Mouse (Mus musculus) liver, embryonic 11.5 days (tissue): ENCODE measurements around the gene Bco2. TPM values are rescaled to one million over a fixed set of nuclear protein-coding genes. Genes with fewer than 3 reads are reported as not detected.
A peak's percentile ranks its signal among the peaks of the same experiment; 100 is the strongest.

Experiments used
- ATAC-seq: fragments of 200-750 bp; cut with Nextera tagmentation; replicated peaks from 2 replicates; pipeline ENCODE4 v1.8.0; 2017; ENCODE audit warnings: moderate number of reproducible peaks, mild to moderate bottlenecking, moderate TSS enrichment, moderate library complexity; ENCODE audit not compliant: low FRiP score
- DNase-seq: peaks from one replicate; pipeline ENCODE4 v3.0.0-alpha.2; 2017; ENCODE audit warnings: low spot score
- H3K27ac ChIP-seq: fragments of 300-500 bp; sonication (generic); 2 replicates; pipeline ENCODE4 v1.5.1; 2014; ENCODE audit warnings: mild to moderate bottlenecking, low read depth, low read length, control low read depth
- H3K27me3 ChIP-seq: fragments of 300-500 bp; sonication (generic); replicated peaks from 2 replicates; pipeline ENCODE4 v1.6.1; 2014; ENCODE audit warnings: low read length, mixed read lengths; ENCODE audit not compliant: control insufficient read depth, insufficient read depth
- H3K36me3 ChIP-seq: fragments of 300-500 bp; sonication (generic); 2 replicates; pipeline ENCODE4 v1.6.1; 2014; ENCODE audit warnings: mild to moderate bottlenecking, low read length, moderate library complexity, mixed read lengths; ENCODE audit not compliant: control insufficient read depth, insufficient read depth
- H3K4me1 ChIP-seq: fragments of 300-500 bp; sonication (generic); replicated peaks from 2 replicates; pipeline ENCODE4 v1.6.1; 2014; ENCODE audit warnings: low read length, mixed read lengths; ENCODE audit not compliant: control insufficient read depth, insufficient read depth
- H3K4me2 ChIP-seq: fragments of 300-500 bp; sonication (generic); 2 replicates; pipeline ENCODE4 v1.6.1; 2014; ENCODE audit warnings: mild to moderate bottlenecking, control low read depth, moderate library complexity
- H3K4me3 ChIP-seq: fragments of 300-500 bp; sonication (generic); 2 replicates; pipeline ENCODE4 v1.5.1; 2014; ENCODE audit warnings: low read depth, low read length, control low read depth
- H3K9ac ChIP-seq: fragments of 300-500 bp; sonication (generic); 2 replicates; pipeline ENCODE4 v1.6.1; 2014; ENCODE audit warnings: low read depth, low read length, control low read depth
- H3K9me3 ChIP-seq: fragments of 300-500 bp; sonication (generic); 2 replicates; pipeline ENCODE4 v1.6.1; 2016; ENCODE audit warnings: low read length, inconsistent platforms, mixed read lengths; ENCODE audit not compliant: control insufficient read depth
- WGBS: fragments of 180-500 bp; shearing (Covaris S2); extraction: QIAGEN DNeasy Blood & Tissue Kit; methylation state at CpG from one replicate; pipeline ENCODE4 v1.1.7; 2014; 5-methylcytosine and 5-hydroxymethylcytosine counted together
- polyA plus RNA-seq: library from polyadenylated mRNA; unstranded; fragments of >200 nt; fragmentation: Nextera tagmentation; extraction: Ambion mirVana; gene quantifications from 2 replicates; pipeline ENCODE4 v1.2.1, GENCODE M21; 2014

Gene Bco2
- polyA plus RNA-seq, 1 experiment from 2014 or later: 0.27 TPM

- no peaks in the 10 kb centered on the region for H3K27me3 ChIP-seq
- H3K36me3 ChIP-seq: no peaks in the 10 kb centered on the region
- ATAC-seq (no peak), DNase-seq (no peak)
- H3K9ac ChIP-seq: no peak overlapping the region
- no peak overlapping the region for H3K27ac ChIP-seq
- WGBS: 80% methylated on average over 4 of the region's 4 CpGs
- H3K4me2 ChIP-seq: no peak overlapping the region
- no peaks in the 10 kb centered on the region for H3K9me3 ChIP-seq
- H3K4me1 ChIP-seq: no peaks in the 10 kb centered on the region
- H3K4me3 ChIP-seq: no peak overlapping the region
Observed at GRCm38 (mm10) chr9:50548936-50549335, 6.0 kb downstream of the Bco2 start.

GRCm38 (mm10) chr9:50547859-50548478 is 7.0 kb downstream of the Bco2 start:
- 42% methylated on average over 5 of the region's 5 CpGs for WGBS
- no peak for ATAC-seq
- Histone ChIP-seq H3K4me2 (no peak overlapping the region), H3K27ac (no peak overlapping the region), H3K4me3 (no peak overlapping the region), H3K36me3 (no peaks in the 10 kb centered on the region), H3K9me3 (no peaks in the 10 kb centered on the region), H3K4me1 (no peaks in the 10 kb centered on the region), H3K27me3 (no peaks in the 10 kb centered on the region), H3K9ac (no peak overlapping the region)
- DNase-seq: no peak

- H3K27me3 ChIP-seq: no peaks in the 10 kb centered on the region
- no peaks in the 10 kb centered on the region for H3K9me3 ChIP-seq
- H3K36me3 ChIP-seq: no peaks in the 10 kb centered on the region
- H3K4me2 ChIP-seq: no peak overlapping the region
- no peak for DNase-seq
- no peaks in the 10 kb centered on the region for H3K4me1 ChIP-seq
- ATAC-seq: no peak
- 74% methylated on average over 9 of the region's 9 CpGs for WGBS
- H3K4me3 ChIP-seq: no peak overlapping the region
- no peak overlapping the region for H3K9ac ChIP-seq
- H3K27ac ChIP-seq: no peak overlapping the region
Observed at GRCm38 (mm10) chr9:50542401-50542800, 12.6 kb downstream of the Bco2 start.

DNA sequence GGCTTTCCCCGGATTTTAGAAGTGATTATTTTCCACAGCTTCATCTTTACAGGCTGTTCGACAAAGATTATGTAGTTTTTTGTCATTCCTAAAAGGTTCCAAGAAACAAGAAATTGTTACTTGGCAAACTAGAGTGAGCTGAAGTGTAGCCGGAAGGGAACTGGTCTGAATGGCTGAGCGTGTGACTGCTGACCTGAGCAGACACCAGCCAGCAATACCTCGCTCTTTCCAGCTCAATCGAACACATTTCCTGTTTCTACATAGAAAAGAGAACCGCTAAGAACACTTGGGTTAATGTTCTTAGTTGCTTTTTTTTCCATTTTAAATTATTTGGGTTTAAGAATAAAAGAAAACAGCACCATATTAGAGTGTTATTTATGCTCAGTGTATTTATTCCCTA is 14.8 kb downstream of the Bco2 start:
- no peak overlapping the region for H3K4me2 ChIP-seq
- ATAC-seq (no peak), DNase-seq (no peak)
- H3K27ac ChIP-seq: no peak overlapping the region
- no peaks in the 10 kb centered on the region for H3K4me1 ChIP-seq
- H3K4me3 ChIP-seq: no peak overlapping the region
- no peaks in the 10 kb centered on the region for H3K36me3 ChIP-seq
- H3K9me3 ChIP-seq: no peaks in the 10 kb centered on the region
- H3K27me3 ChIP-seq: no peaks in the 10 kb centered on the region
- H3K9ac ChIP-seq: no peak overlapping the region
- 50% methylated on average over 7 of the region's 7 CpGs for WGBS

DNA sequence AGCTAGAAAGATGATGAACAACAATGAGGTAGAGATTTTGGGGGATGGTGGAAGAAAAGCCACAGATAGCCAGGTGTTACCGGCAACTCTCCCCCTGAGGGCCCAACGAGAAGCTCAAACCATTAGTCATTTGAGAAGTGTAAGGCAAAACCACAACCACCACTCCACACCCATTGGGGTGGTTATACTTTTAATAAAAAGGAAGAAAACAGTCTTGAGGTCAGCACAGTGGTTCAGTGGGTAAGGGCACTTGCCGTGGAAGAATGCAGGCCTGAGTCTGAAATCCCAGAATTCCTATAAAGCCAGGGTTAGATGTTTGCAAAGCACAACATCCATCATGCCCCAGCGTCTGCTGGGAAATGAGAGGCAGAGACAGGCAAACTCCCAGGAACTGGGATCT is 17.7 kb downstream of the Bco2 start:
- no peak overlapping the region for H3K27ac ChIP-seq
- no peaks in the 10 kb centered on the region for H3K4me1 ChIP-seq
- ATAC-seq (no peak), DNase-seq (no peak)
- H3K4me2 ChIP-seq: no peak overlapping the region
- H3K36me3 ChIP-seq: no peaks in the 10 kb centered on the region
- no peaks in the 10 kb centered on the region for H3K27me3 ChIP-seq
- no peaks in the 10 kb centered on the region for H3K9me3 ChIP-seq
- no peak overlapping the region for H3K4me3 ChIP-seq
- H3K9ac ChIP-seq: no peak overlapping the region
- WGBS: 50% methylated on average over 4 of the region's 4 CpGs

DNA sequence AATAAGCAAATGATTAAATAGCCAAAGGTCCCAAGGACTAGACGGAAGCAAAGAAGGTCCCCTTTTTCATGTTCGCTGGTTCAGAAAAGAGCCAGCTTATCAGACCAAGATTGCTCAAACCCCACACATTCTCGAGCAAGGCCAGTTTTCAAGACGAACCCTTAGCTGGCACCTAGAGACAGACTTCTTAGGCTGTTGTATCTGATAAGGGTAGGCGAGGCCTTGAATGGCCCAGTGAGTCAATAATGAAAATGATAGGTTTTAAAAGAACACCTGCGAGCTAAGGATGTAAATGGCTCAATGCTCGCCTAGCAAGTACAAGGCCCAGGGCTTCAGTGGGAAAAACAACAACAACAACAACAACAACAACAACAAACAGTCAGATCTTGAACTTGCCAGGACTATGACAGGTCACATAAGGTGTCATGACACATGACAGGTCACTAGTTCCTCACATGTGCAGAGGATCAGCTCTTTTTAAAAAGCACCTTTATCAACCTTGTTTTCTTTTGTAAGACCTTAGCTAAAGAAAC is 18.3 kb downstream of the Bco2 start:
- Histone ChIP-seq H3K4me3 (no peak overlapping the region), H3K9me3 (no peaks in the 10 kb centered on the region), H3K4me1 (no peaks in the 10 kb centered on the region), H3K27me3 (no peaks in the 10 kb centered on the region), H3K27ac (no peak overlapping the region), H3K4me2 (no peak overlapping the region), H3K36me3 (no peaks in the 10 kb centered on the region), H3K9ac (no peak overlapping the region)
- ATAC-seq: no peak
- no peak for DNase-seq
- WGBS: 59% methylated on average over 7 of the region's 7 CpGs

GRCm38 (mm10) chr9:50535930-50536329 is 19.1 kb downstream of the Bco2 start:
- 86% methylated on average over 5 of the region's 5 CpGs for WGBS
- H3K9me3 ChIP-seq: no peaks in the 10 kb centered on the region
- no peak for ATAC-seq
- no peak for DNase-seq
- H3K36me3 ChIP-seq: no peaks in the 10 kb centered on the region
- no peaks in the 10 kb centered on the region for H3K27me3 ChIP-seq
- no peaks in the 10 kb centered on the region for H3K4me1 ChIP-seq
- no peak overlapping the region for H3K27ac ChIP-seq
- no peak overlapping the region for H3K9ac ChIP-seq
- no peak overlapping the region for H3K4me3 ChIP-seq
- no peak overlapping the region for H3K4me2 ChIP-seq

DNA sequence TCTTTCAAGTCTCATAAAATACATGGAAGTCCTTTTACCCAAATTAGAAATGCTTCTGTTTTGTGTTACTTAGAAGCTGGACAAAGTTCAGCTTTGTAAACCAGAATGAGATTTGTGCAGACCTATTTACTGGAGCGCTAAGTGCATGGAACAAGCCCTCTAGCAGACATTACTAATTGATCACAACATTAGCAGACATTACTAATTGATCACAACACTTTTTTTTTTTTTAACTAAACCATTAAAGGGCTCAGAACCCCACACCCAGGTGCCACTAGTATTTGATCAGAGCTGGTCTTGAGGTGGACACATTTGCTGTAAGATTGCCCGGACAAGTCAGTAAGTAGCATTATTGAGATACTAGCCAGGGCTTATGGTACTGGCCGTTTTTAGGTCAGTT is 21.2 kb downstream of the Bco2 start:
- Histone ChIP-seq H3K9ac (no peak overlapping the region), H3K27me3 (no peaks in the 10 kb centered on the region), H3K27ac (no peak overlapping the region), H3K4me1 (no peaks in the 10 kb centered on the region), H3K4me2 (peak overlapping the region; percentile 33; the same call in 1 of the 2 replicates), H3K9me3 (no peaks in the 10 kb centered on the region), H3K36me3 (no peaks in the 10 kb centered on the region), H3K4me3 (no peak overlapping the region)
- WGBS: 78% methylated on average over 3 of the region's 3 CpGs
- DNase-seq: no peak
- no peak for ATAC-seq

- Histone ChIP-seq H3K36me3 (no peaks in the 10 kb centered on the region), H3K4me1 (no peaks in the 10 kb centered on the region), H3K4me2 (peak overlapping the region; percentile 33), H3K27ac (no peak overlapping the region), H3K4me3 (no peak overlapping the region), H3K9me3 (no peaks in the 10 kb centered on the region), H3K9ac (no peak overlapping the region), H3K27me3 (no peaks in the 10 kb centered on the region)
- ATAC-seq (no peak), DNase-seq (no peak)
- 52% methylated on average over 11 of the region's 11 CpGs for WGBS
Observed at GRCm38 (mm10) chr9:50533328-50533727, 21.7 kb downstream of the Bco2 start.
